Mouse (Mus musculus) limb, embryonic 14.5 days (tissue): ENCODE data around the gene Pde4b. TPM values are rescaled to one million over a fixed set of nuclear protein-coding genes. Genes with fewer than 3 reads are reported as not detected.

Experiments
- ATAC-seq: fragments of 200-750 bp; cut with Nextera tagmentation; 2 replicates; pipeline ENCODE4 v1.8.0; 2017; ENCODE audit warnings: low read depth, moderate number of reproducible peaks, moderate TSS enrichment; ENCODE audit not compliant: low FRiP score
- DNase-seq: peaks from one replicate; pipeline ENCODE4 v3.0.0-alpha.2; 2015; ENCODE audit warnings: low spot score
- H3K27ac ChIP-seq: fragments of 300-500 bp; sonication (generic); replicated peaks from 2 replicates; pipeline ENCODE4 v1.5.1; 2014; ENCODE audit warnings: low read depth, mild to moderate bottlenecking, low read length, moderate library complexity, mixed read lengths
- H3K27me3 ChIP-seq: fragments of 300-500 bp; sonication (generic); 2 replicates; pipeline ENCODE4 v1.6.1; 2014; ENCODE audit warnings: low read length, mixed read lengths; ENCODE audit not compliant: control insufficient read depth, insufficient read depth
- H3K36me3 ChIP-seq: fragments of 300-500 bp; sonication (generic); 2 replicates; pipeline ENCODE4 v1.6.1; 2014; ENCODE audit warnings: mild to moderate bottlenecking, low read length, moderate library complexity, mixed read lengths; ENCODE audit not compliant: control insufficient read depth, insufficient read depth
- H3K4me1 ChIP-seq: fragments of 300-500 bp; sonication (generic); 2 replicates; pipeline ENCODE4 v1.6.1; 2014; ENCODE audit warnings: antibody characterized with exemption, low read length, mixed read lengths; ENCODE audit not compliant: control insufficient read depth, insufficient read depth
- H3K4me2 ChIP-seq: fragments of 300-500 bp; sonication (generic); replicated peaks from 2 replicates; pipeline ENCODE4 v1.6.1; 2014; ENCODE audit warnings: low read depth, mild to moderate bottlenecking, low read length, moderate library complexity; ENCODE audit not compliant: severe bottlenecking
- H3K4me3 ChIP-seq: fragments of 300-500 bp; sonication (generic); replicated peaks from 2 replicates; pipeline ENCODE4 v1.5.1; 2014; ENCODE audit warnings: low read length
- H3K9ac ChIP-seq: fragments of 300-500 bp; sonication (generic); 2 replicates; pipeline ENCODE4 v1.6.1; 2014; ENCODE audit warnings: mild to moderate bottlenecking, low read depth, low read length, moderate library complexity; ENCODE audit not compliant: severe bottlenecking
- H3K9me3 ChIP-seq: fragments of 300-500 bp; sonication (generic); 2 replicates; pipeline ENCODE4 v1.6.1; 2016; ENCODE audit warnings: low read length; ENCODE audit not compliant: control insufficient read depth
- POLR2A ChIP-seq: fragments of 200-500 bp; IDR thresholded peaks from 2 replicates; pipeline ENCODE4 v1.8.0; 2012; ENCODE audit warnings: inconsistent platforms, mild to moderate bottlenecking, moderate library complexity, borderline replicate concordance; ENCODE audit not compliant: insufficient read depth, insufficient read length; ENCODE audit errors: extremely low read depth
- WGBS: fragments of 180-500 bp; shearing (Covaris S2); extraction: QIAGEN DNeasy Blood & Tissue Kit; methylation state at CpG from one replicate; pipeline ENCODE4 v1.1.7; 2014; 5-methylcytosine and 5-hydroxymethylcytosine counted together
- polyA plus RNA-seq, 2 experiments: library from polyadenylated mRNA; depleted of rRNA in 1 of 2; stranded (reverse) in 1 of 2; unstranded in 1 of 2; fragments of >200 nt; fragmentation: Nextera tagmentation in 1 of 2; extraction: Ambion mirVana in 1 of 2; gene quantifications; 2 replicates each; pipeline versions ENCODE4 v1.2.1 to v1.2.3; 2012 to 2014

Gene Pde4b
- polyA plus RNA-seq, 2 experiments: 14.4 to 18.3 TPM

DNA sequence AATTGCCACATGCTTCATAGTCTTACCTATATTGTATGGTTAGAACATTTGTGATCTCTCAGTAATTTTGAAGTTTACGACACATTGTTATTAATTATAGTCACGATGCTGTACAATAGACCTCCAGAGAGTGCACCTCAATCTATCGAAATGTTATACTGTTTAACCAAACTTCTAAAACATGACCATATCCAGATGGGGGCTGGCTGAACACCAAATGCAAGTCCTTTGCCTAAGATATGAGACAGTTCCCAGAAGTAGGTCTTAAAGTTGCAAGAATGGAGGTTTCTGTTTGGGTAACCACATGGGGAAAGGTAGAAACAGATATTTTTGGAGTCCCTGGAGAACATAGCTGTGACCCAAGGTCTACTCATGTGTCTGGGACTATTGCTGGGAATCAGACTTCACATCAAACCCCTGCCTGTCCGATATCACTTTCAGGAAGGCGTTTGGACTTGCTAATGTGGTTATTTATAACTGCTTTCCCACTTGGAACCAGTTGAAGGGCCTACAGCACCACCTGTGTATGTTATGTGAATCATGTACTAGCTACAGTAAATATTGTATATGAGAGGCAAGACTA lies 452.3 kb downstream of the Pde4b start:
- Histone ChIP-seq H3K27ac (no peak overlapping the region), H3K36me3 (no peaks in the 10 kb centered on the region), H3K4me1 (no peaks in the 10 kb centered on the region), H3K9ac (no peak overlapping the region), H3K4me2 (no peak overlapping the region), H3K9me3 (no peaks in the 10 kb centered on the region), H3K27me3 (no peaks in the 10 kb centered on the region), H3K4me3 (no peak overlapping the region)
- ATAC-seq: no peak
- no peak for DNase-seq
- 77% methylated on average over 5 of the region's 5 CpGs for WGBS
- TF ChIP-seq POLR2A: no peak

- no peak for DNase-seq
- H3K9ac ChIP-seq: no peak overlapping the region
- H3K36me3 ChIP-seq: no peaks in the 10 kb centered on the region
- ATAC-seq: no peak
- WGBS: 95% methylated on average over 3 of the region's 3 CpGs
- H3K4me3 ChIP-seq: no peak overlapping the region
- no peaks in the 10 kb centered on the region for H3K4me1 ChIP-seq
- H3K27ac ChIP-seq: no peak overlapping the region
- H3K9me3 ChIP-seq: no peaks in the 10 kb centered on the region
- TF ChIP-seq POLR2A: no peak
- no peak overlapping the region for H3K4me2 ChIP-seq
- no peaks in the 10 kb centered on the region for H3K27me3 ChIP-seq
Observed at GRCm38 (mm10) chr4:102542976-102543375, 455.6 kb downstream of the Pde4b start.

- ATAC-seq (no peak), DNase-seq (no peak)
- Histone ChIP-seq H3K36me3 (no peaks in the 10 kb centered on the region), H3K9me3 (no peaks in the 10 kb centered on the region), H3K9ac (no peak overlapping the region), H3K4me3 (no peak overlapping the region), H3K4me1 (no peaks in the 10 kb centered on the region), H3K4me2 (no peak overlapping the region), H3K27me3 (no peaks in the 10 kb centered on the region), H3K27ac (no peak overlapping the region)
- TF ChIP-seq POLR2A: no peak
- WGBS: 69% methylated on average over 4 of the region's 4 CpGs
Observed at GRCm38 (mm10) chr4:102545226-102545625, 457.9 kb downstream of the Pde4b start.

DNA sequence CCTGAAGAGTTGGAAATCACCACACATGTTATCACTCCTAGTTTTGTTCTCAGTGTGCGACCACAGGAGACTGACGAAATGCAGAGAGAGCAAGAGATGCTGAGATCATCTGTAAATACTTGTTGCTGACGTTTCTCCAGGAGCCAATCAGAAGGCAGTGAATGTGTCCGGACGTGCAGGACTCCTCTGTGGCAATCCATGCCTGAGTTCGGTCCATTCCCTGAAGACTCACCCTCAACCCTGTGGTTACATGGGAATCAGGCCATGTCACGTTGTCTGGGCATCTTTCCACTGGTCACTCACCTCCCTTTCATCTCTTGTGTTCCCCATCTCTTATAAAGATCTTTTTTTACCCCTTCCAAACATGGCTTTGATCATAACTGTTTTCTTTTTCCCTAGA lies 468.2 kb downstream of the Pde4b start:
- no peaks in the 10 kb centered on the region for H3K36me3 ChIP-seq
- 52% methylated on average over 7 of the region's 7 CpGs for WGBS
- DNase-seq: no peak
- H3K9ac ChIP-seq: no peak overlapping the region
- no peak for ATAC-seq
- H3K4me3 ChIP-seq: no peak overlapping the region
- no peak for TF ChIP-seq POLR2A
- peaks cover 6% of the 10 kb centered on the region for H3K4me1 ChIP-seq
- no peaks in the 10 kb centered on the region for H3K9me3 ChIP-seq
- no peak overlapping the region for H3K4me2 ChIP-seq
- H3K27me3 ChIP-seq: no peaks in the 10 kb centered on the region
- no peak overlapping the region for H3K27ac ChIP-seq

GRCm38 (mm10) chr4:102557006-102557405 lies 469.7 kb downstream of the Pde4b start:
- Histone ChIP-seq H3K36me3 (no peaks in the 10 kb centered on the region), H3K9ac (no peak overlapping the region), H3K4me1 (peaks cover 6% of the 10 kb centered on the region), H3K27ac (no peak overlapping the region), H3K4me2 (no peak overlapping the region), H3K9me3 (no peaks in the 10 kb centered on the region), H3K4me3 (no peak overlapping the region), H3K27me3 (no peaks in the 10 kb centered on the region)
- whole genome bisulfite sequencing: 57% methylated on average over 2 of the region's 2 CpGs
- no peak for ATAC-seq
- TF ChIP-seq POLR2A: no peak
- DNase-seq: no peak
